Mouse (Mus musculus) right cerebral cortex, postnatal 14 days (tissue): ENCODE results near the gene Kdm6b.

Experiments used
- DNase-seq: peaks from one replicate; pipeline ENCODE4 v3.0.0; 2022

Gene Kdm6b

DNA sequence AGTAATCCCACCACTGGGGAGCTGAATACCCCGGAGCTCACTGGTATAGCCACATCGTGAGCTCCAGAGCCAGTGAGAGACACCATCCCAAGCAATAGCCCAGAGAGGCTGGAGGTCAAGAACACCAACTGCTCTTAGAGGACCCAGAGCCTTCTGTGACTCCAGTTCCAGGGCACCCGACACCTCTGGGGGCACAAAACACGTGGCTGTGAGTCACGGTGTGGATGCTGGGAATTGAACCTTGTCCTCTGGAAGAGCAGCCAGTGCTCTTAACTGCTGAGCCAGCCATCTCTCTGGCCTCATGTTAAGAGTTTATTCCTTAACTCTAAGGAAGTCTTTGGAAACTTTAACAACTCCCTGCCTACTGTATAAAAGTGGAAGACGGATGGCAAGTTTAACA is 28.5 kb downstream of the Kdm6b start:
- no peak for DNase-seq

DNA sequence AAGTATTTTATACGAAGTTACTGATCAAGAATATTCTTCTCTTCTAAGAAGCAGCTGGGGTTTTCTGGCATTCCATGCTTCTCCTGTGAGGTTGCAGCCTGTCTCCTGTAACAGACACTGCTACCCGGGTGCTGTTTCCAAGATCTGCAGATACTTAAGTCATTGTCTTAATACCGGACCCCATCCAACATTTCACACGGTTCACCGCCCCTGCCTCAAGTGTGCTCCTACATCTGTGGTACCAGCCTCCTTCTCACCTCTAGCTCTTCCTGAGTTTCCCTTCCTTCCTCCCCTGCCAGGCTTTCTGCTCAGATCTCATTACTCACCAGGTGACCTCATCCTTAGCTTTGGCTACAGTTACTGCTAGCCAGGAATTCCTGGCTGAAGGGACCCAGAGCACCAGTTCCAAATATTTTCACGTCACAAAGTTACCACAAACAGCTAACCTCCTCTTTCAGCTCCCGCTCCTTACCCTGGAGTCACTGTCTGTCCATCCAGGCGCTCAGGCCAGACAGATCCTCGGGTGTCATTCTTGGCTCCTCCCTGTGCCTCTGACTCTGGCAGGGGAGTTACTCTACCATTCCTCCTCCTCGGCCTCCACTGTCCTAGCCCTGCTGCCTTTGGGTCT is 30.9 kb downstream of the Kdm6b start:
- no peak for DNase-seq

DNA sequence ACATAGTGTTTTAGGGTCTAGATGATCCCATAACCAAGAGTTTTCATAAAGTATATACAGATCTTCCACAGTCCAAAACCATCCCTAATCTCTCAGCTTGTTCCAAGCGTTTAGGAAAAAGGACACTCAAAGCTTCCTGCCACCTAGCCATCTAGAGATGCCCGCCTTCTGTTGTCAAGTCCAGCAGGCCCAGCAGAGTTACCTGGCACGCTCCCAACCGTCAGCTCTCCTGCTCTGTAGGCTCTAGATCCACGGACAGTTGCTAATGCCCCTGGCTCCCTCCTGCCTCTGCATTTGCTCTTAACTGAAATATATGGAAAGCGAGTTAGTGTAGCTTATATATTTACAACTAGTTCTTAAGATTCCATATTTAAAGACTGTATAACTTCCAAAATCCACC is 32.1 kb downstream of the Kdm6b start:
- DNase-seq = no peak

DNA sequence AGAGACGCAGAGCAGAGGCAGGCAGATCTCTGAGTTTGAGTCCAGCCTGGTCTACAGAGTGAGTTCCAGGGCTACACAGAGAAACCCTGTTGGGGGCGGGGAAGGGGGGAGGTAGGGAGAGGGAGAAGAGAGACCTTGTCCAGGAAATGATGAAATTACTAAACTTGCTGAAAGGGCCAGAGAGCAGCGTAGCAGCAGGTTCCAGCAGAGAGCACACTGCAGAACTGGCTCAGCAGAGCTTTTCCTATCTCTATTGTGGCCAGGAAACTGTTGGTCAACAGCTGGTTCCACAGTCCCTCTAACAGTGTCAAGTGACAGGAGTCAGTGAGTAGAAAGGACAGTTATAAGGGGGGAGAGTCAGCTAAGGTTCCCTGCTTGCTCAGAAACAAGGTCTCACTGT is 33.9 kb downstream of the Kdm6b start:
- no peak for DNase-seq

DNA sequence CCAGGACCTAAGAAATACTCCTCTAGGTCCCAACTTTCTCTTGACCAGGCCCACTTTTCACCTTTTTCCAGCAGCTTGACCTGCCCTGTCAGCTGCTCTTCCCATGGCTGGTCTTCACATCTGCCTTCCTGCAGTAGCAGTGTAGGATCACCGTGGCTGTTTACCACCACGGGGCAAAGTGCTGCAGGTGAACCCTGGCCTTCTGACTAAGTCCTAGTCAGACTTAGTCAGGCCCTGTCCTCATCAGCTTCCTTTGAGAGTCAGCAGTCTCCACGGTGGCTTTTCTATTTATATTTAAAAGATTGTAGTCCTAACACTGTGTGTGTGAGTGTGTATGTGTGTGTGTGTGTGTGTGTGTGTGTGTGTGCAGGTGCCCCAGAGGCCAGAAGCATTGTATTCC is 35.7 kb downstream of the Kdm6b start:
- no peak for DNase-seq

DNA sequence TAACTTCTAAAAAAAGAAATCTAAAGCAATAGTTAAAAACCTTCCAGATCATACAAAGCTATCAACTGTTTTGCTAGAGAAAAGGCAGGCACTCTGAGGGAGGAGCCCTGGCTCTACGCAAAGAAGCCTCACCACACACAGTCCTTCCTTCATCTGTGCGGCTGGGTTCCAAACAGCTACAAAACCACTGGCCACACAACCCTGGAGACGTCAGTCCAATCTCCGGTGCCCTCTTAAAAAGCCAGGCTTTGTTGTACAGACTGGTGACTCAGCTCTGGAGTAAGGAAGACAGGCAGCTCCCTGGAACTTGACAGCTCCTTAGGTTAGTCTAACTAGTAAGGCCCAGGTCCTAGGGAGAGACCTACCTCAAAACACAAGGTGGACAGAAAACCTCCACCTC is 37.8 kb downstream of the Kdm6b start:
- DNase-seq = no peak

DNA sequence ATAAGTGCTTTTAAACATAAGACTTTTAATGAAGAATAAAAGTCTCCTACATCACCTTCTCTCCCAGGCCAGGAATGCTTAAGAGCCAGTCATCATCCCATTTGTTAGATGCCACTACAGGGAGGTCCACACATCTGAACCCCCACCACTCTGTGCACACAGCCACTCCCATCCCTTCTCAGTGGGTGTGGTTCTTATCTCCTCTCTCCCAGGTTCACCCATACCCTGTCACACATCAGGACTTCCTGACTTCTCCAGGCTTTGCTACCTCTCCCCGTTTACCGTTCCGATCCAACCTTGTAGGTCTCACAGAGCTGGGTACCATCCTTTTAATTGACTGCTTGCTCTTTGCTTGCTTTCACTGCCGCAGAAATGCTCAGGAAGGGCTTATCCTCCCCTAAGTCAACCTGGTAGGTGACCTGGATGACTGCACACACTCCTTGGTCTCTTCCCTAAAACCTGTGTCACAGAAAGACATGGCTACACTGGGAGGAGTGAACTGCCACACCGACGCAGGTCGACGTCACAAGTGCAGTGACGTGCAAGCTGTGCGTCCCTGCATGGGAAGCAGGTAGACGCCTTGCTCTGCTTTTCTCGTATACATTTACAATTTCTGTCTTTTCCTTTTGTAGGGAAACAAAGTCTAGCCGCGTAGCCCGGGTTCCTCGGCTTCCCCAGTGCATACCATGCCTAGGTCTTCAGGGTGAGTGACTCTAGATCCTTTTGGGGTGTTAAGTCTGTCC is 40.1 kb downstream of the Kdm6b start:
- DNase-seq = no peak

DNA sequence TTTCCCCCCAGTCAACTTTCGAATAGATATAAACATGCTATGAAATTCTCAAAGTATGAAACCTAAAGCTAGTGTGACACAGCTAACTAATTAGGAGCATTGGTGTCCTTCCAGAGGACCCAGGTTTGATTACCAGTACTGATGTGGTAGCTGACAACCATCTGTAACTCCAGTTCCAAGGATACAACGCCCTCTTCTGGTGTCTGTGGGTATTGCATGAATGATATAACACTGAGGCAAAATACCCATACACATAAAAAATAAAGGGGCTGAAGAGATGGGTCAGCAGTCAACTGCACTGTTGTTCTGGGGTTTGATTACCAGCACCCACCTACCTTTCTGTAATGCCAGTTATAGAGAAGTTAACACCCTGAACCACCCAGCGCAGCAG is 40.7 kb downstream of the Kdm6b start:
- no peak for DNase-seq

DNA sequence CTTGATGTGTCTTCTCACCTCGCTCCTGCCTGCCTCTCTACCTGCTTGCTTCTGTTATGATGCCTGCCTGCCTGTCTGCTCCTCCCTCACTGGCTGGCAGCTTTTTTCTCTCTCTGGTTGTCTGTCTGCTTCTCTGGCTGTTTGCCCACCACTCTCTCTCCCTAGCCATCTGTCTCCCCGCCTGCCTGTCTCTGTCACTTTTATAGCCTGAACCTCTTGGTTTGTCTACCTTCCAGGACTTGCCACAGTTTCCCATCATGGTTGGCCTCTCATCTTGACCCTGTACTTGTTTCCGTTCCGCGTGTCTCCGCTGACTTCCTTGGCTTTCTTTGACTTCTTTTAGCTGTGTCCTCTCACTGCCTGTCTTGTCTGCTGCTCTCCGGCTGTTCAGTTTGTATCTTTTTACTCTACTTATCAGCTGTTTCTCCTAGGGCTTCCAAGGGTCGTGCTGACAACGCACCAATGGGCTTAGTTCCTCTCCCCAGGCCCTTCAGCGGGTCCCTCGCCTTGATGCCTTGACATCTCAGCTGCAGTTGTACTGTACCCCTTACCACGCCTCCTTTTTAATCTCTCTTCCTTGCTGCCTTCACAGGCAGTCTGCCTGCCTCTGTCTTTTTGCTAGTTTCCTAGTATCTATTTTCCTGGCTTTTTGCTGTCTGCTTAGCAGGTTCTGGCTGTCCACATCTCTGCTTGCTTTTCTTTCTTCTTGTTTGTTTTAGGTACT is 41.3 kb downstream of the Kdm6b start:
- peak; percentile 47 for DNase-seq

DNA sequence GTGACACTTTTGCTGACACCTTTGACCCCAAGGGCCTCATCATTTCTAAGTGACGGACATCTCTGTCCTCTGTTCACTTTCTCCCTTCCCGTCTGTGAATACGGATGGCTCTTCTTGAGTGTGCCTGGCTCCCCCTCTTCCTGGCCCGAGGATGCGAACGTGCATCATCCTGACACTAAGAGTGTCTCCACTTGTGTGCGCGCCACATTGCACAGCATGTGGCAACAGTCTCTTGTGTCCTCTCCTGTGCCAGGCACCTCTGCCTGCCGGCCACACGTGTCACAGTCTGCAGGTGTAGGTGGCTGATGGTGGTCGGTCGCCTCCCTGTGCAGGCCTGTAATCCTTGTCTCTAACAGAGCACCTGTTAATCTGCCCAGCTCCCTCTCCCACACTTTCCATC is 41.9 kb downstream of the Kdm6b start:
- DNase-seq = no peak

DNA sequence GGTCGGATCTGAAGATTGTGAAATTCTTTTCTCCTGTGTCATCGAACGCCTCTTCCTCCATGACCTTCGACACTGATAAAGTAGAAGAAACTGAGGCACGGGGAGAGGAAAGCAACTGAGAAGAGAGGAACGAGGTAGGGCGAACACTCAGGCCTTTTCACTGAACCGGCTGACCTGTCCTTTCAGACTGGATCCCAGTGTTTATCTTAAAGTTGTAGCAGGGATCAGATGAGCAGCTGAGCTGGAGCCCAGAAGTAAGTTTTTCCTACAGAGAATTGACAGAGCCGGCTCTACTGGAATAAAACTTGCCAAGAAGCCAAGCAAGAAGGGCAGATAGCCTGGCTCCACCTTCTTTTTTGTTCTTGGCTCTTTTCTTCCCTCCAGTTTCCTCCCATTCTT is 42.7 kb downstream of the Kdm6b start:
- no peak for DNase-seq

DNA sequence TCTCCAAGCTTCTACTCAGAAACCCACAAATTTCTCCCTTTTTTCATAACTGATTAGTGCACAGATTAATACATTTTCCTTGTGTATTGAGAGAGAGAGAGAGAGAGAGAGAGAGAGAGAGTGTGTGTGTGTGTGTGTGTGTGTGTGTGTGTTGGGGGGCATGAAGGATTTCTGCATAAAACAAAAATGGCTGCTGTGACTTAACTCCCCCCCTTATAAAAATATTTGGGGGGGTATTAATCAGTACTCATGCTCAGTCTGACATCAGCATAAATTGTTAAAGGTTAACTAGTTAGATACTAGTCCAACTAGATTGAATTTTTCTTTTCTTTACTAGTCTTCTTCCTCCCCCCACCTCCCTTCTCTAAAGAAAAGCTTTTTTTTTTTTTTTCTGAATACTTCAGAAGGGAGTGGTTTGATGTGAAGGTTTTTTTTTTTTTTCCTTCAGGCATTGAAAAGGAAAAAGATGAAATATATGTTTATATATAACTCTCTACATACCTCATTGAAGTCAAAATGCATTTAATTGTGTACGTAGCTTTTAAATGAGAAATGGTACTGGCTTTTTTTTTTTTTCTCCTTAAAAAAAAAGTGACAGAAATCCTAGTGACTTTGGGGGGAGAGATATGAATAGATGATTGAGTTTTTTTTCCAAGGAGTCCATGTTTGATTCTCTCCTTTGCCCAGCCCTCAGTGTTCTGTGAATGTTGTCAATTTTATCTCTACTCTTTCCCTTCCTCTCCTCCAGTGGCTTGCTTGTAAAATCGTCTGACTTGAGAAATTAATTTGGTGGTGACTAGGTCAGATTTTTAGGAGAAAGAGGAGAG is 43.3 kb downstream of the Kdm6b start:
- no peak for DNase-seq

DNA sequence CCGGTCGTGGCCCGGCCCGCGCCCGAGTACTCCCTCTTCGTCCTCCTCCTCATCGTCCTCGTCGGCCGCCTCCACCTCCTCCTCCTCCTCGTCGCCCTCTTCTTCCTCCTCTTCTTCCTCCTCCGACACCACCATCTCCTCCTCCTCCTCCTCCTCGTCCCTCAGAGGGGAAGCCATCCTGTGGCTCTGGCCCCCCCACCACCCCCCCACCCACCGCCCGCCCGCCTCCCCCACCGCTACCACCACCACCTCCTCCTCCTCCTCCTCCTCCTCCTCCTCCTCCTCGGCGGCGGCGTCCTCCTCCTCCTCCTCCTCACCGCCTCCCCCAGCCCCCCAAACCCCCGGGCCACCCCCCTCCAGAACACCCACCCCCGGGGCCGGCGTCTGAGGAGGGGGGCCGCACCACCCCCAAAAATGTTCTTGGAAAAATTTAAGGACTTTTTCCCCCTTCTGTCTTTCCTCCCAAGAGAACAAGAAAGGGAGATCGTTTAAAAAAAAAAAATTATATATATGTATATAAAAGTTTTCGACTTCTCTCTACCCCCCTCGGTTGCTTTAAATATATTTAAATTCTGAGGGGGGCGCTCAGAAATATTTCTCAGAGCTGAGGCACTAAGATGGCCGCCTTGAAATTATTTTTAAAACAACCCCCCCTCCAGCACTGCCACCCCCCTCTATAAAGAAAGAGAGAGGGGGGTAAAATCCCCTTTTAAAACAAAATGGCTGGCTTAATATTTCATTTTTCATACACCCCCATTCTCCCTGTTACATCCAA is 44.1 kb downstream of the Kdm6b start, which contains the start of gene Chd3:
Gene Chd3, minus strand, starts transcription at position 192 of the 775 bp plus-strand sequence.
- DNase-seq = no peak

DNA sequence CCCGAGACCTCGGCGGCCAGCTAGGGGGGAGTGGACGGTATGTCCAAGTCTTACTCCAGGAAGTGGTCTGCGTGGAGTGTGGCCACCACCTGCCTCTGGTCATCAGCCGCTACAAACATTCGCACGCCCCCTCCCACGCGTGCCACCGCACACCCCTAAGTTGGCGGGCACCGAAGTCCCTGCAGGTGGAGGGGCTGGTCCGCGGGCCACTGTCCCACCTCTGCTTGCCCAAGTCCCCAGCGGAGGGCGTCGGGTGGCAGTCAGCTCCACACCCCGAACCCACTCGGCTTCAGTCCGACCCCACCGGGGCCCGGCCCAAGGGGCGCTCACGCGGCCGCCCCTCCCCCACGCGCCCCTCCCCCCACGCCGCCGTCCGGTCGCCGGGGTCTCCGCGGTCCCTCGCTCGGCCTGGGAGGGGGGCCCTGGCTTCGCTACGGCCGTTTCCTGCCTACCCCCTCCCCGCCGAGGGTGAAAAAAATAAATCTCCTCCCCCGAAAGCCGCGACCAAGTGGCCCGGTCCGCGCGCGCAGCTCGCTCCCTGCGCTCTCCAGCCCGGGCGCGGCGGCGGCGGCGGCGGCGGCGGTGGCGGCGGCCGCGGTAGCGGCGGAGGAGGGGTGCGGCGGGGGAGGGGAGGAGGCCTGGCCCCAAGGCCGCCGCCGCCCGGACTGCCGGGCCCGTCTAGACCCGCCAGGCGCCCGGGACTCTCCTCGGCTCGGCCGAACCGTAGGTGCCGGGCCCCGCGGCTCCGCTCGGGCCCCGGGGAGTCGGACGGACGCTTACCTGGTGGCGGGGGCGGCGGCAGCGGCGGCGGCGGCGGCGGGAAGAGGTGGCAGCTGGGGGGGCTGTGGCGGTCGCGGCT is 44.9 kb downstream of the Kdm6b start:
- DNase-seq = peak; percentile 42

DNA sequence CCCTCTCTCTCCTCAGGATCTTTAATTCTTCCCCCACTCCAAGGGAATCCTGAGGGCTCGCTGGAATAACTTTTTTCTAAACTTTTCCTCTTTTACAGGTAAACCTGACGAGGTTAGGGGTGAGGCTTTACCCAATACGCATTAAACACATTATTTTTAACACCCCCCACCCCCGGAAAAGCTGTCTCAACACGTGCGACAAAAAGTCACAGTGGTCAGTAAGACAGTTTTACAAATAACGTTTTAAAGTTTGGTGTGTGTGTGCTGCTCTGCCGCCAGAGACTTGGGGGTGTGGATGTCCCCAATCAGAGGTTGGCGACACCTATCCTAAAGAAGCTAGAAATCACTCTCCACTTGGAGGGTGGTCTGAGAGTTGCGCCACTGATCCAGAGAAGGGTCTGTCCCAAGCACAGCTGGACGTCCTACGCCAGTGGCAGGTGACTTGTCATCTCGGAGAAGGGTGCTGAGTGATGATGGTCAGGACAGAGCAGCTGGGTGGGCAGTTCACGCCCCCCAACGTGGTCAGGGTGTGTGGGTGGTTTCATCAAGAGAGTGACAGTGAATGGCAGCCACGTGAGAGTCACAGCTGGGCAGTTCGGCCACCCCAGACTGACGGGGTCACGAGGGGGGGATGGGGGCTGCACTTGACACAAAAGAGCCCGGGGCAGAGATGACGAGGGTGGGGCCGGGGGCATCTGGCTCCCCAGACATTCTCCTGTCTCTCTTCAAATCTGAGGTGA is 45.7 kb downstream of the Kdm6b start:
- DNase-seq = peak; percentile 19

DNA sequence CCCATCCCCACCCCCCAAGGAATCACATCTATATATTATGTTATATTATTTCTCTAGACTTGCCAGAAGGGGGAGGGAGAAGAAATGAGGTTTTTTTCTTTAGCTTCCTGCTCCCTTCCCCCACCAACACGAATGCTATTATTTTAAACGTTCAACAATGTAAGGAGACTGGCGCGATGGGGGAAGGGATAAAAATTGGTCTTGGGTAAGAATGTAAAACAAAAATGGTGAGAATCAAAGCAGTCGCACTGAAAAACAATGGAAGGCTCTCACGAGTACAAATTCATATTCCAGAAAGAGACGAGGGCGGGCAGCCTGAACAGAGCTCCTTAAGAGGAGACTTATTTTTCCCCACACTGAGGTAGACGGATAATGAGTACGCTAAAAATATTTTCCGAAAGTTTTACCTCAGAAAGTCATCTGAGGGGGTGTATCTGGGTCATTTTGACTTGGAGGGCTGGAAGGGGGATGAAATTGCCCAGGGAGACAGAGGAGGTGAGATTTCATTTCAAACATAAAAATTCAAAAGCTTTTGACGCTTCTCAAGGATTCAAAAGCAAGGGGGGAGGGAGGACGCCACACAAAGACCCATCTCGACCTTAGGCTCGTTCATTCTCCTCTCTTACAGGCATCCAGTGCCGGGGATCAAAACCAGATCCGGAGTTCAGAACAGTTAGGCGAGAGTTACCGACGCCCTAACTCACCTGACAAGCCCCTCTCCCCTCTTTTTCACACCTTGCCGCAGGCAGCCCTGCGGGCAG is 46.4 kb downstream of the Kdm6b start:
- DNase-seq = no peak

DNA sequence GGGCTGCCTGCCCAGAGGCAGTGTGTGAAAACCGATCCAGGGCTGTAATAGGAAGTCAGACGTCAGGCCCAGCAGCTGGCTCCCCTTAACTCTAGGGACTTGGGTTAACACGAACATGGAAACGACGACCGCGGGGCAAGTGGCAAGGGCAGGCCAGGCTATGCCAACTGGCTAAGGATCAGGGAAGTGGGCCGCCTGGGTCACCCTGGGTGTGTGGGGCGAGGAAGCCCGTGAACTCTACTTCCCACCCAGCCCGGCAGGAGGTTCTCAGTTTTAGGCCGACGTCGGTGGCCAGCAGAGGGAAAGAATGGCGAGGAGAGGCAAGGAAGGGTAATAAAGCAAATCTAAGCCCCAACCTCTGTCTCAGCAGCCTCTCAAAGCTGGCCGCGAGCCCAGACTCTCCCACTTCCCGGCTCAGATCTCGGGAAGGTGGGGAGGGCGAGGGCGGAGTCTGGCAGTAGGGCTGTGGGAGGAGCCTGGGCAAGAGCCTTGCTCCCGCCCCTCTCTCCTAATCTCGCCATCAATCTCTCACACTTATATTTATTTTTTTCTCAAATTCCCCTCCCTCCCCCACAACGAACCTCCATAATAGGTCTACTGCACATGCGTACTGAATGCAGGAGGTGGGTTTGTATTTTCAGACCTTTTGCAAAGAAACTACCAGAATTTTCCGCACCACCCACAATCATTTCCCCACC is 47.2 kb downstream of the Kdm6b start:
- peak; percentile 98 for DNase-seq

DNA sequence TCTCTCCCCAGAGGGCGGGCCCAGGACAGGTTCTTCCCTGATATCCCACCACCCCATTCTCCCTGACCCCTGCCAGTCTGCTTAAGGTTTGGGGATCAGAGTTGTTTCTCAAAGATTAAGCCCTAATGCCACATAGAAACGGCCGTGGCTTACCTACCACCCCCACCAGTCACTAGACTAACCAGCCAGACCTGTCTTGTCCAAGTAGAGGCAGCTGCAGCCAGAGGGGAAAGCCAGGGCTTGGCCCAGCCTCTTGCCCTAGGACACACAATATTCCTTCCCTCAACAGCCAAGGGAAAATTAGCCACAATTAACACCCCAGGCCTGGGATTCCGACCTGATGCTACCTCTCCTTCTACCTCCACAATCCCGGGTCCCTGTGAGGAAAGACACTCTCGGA is 47.8 kb downstream of the Kdm6b start:
- no peak for DNase-seq

DNA sequence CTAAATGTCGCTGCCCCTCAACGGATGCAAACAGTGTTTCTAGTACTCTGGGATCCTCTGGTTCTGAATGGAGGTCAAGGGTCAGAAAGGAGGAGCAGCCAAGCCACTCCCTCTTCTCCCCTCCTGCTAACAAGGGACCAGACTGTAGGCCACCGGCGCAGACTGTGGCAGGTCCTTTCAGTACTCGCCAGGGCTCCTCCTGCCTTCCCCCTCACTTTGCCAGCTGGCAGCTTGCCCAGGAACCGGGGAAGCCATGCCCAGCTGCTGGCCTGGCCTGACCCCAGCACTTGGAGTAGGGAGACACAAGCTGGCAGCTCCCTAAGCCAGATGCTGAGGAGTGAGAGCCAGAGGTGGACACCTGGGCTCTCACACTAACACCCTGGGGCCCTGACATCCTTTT is 48.6 kb downstream of the Kdm6b start:
- DNase-seq = peak; percentile 95
